Mouse (Mus musculus) megakaryocyte, embryonic 14.5 days (primary cell): Measurements from ENCODE around the gene Pex26.

Source experiments
- FLI1 ChIP-seq: IDR thresholded peaks from 2 replicates; pipeline ENCODE4 v1.6.1; 2012; ENCODE audit warnings: low read length, inconsistent platforms, mixed read lengths
- GATA1 ChIP-seq: IDR thresholded peaks from 3 replicates; pipeline ENCODE4 v1.6.1; 2012; ENCODE audit warnings: mixed read lengths, low read length, inconsistent platforms, borderline replicate concordance

- TF ChIP-seq FLI1 (no peak), GATA1 (no peak)
Measured at GRCm38 (mm10) chr6:121156030-121156429, 27.4 kb upstream of the Pex26 start.
